Mouse (Mus musculus): ENCODE data around the gene Rgl2.
"Not testable (repeated sequence)": the region's sequence is repeated elsewhere in the genome, so short reads cannot be mapped to it uniquely, and the experiment has no call there.

- TF ChIP-seq CTCF (IDR thresholded peaks at IDR 0.05; ENCODE audit: low read depth, low read length): peak; percentile 27; the same call in 1 of the 2 replicates
- TF ChIP-seq GATA1 (IDR thresholded peaks at IDR 0.05; ENCODE audit: borderline replicate concordance, low read length); GATA2 (IDR thresholded peaks at IDR 0.05; ENCODE audit: borderline replicate concordance, low read depth, low read length): not testable (repeated sequence)
These were observed 52.0 kb downstream of the Rgl2 start for GRCm38 (mm10) chr17:33981192-33981909.

Measured in G1E (cell line).